Mouse (Mus musculus) lung, postnatal 0 days (tissue): Measurements from ENCODE around the gene Fam124a. TPM values are rescaled to one million over a fixed set of nuclear protein-coding genes. Genes with fewer than 3 reads are reported as not detected.

Experiments
- ATAC-seq: fragments of 200-750 bp; cut with Nextera tagmentation; 2 replicates; pipeline ENCODE4 v1.8.0; 2017; ENCODE audit warnings: moderate library complexity
- DNase-seq: peaks from one replicate; pipeline ENCODE4 v3.0.0-alpha.2; 2016; ENCODE audit warnings: low spot score
- H3K27ac ChIP-seq: fragments of 300-500 bp; sonication (generic); 2 replicates; pipeline ENCODE4 v1.5.1; 2014; ENCODE audit warnings: antibody characterized with exemption, mild to moderate bottlenecking, low read length, mixed read lengths
- H3K27me3 ChIP-seq: fragments of 300-500 bp; sonication (generic); replicated peaks from 2 replicates; pipeline ENCODE4 v1.6.1; 2014; ENCODE audit warnings: low read length, mixed read lengths; ENCODE audit not compliant: insufficient read depth
- H3K36me3 ChIP-seq: fragments of 300-500 bp; sonication (generic); 2 replicates; pipeline ENCODE4 v1.6.1; 2014; ENCODE audit warnings: low read length, mixed read lengths; ENCODE audit not compliant: insufficient read depth
- H3K4me1 ChIP-seq: fragments of 300-500 bp; sonication (generic); 2 replicates; pipeline ENCODE4 v1.6.1; 2014; ENCODE audit warnings: antibody characterized with exemption, low read depth, low read length, mixed read lengths; ENCODE audit not compliant: insufficient read depth
- H3K4me2 ChIP-seq: fragments of 300-500 bp; sonication (generic); replicated peaks from 2 replicates; pipeline ENCODE4 v1.6.1; 2014; ENCODE audit warnings: low read depth, mild to moderate bottlenecking, low read length, moderate library complexity, mixed read lengths
- H3K4me3 ChIP-seq: fragments of 300-500 bp; sonication (generic); 2 replicates; pipeline ENCODE4 v1.5.1; 2014; ENCODE audit warnings: low read depth, low read length
- H3K9ac ChIP-seq: fragments of 300-500 bp; sonication (generic); replicated peaks from 2 replicates; pipeline ENCODE4 v1.6.1; 2014; ENCODE audit warnings: low read depth, mild to moderate bottlenecking
- H3K9me3 ChIP-seq: fragments of 300-500 bp; sonication (generic); 2 replicates; pipeline ENCODE4 v1.6.1; 2016; ENCODE audit warnings: low read length, mixed read lengths
- CTCF ChIP-seq: IDR thresholded peaks from 2 replicates; pipeline ENCODE4 v1.5.1; 2016; ENCODE audit warnings: antibody characterized with exemption, mild to moderate bottlenecking
- EP300 ChIP-seq: IDR thresholded peaks from 2 replicates; pipeline ENCODE4 v1.6.1; 2016; ENCODE audit warnings: antibody characterized with exemption, mild to moderate bottlenecking, control low read depth
- WGBS: fragments of 180-500 bp; shearing (Covaris S2); extraction: QIAGEN DNeasy Blood & Tissue Kit; methylation state at CpG from one replicate; pipeline ENCODE4 v1.1.7; 2014; 5-methylcytosine and 5-hydroxymethylcytosine counted together
- polyA plus RNA-seq: library from polyadenylated mRNA; unstranded; fragments of >200 nt; fragmentation: Nextera tagmentation; extraction: Ambion mirVana; gene quantifications from 2 replicates; pipeline ENCODE4 v1.2.1, GENCODE M21; 2015

The Fam124a gene
- polyA plus RNA-seq, 1 experiment from 2014 or later = 9.4 TPM

GRCm38 (mm10) chr14:62570299-62570698, 14.8 kb downstream of the Fam124a start:
- Histone ChIP-seq H3K9me3 (no peaks in the 10 kb centered on the region), H3K4me1 (0 out of 2 replicates have a peak, but pooled peaks cover 2% of the 10 kb centered on the region), H3K27ac (peak overlapping the region; percentile 32; the same call in 1 of the 2 replicates), H3K4me3 (no peak overlapping the region), H3K4me2 (no peak overlapping the region), H3K36me3 (no peaks in the 10 kb centered on the region), H3K27me3 (no peaks in the 10 kb centered on the region), H3K9ac (no peak overlapping the region)
- DNase-seq (peak; percentile 73), ATAC-seq (peak; percentile 89)
- WGBS = 36% methylated on average over 4 of the region's 4 CpGs
- TF ChIP-seq EP300 (peak; percentile 47; the same call in 1 of the 2 replicates), CTCF (no peak)

GRCm38 (mm10) chr14:62573454-62573853, 17.9 kb downstream of the Fam124a start:
- Histone ChIP-seq H3K4me3 (no peak overlapping the region), H3K9me3 (no peaks in the 10 kb centered on the region), H3K27me3 (no peaks in the 10 kb centered on the region), H3K4me2 (no peak overlapping the region), H3K36me3 (no peaks in the 10 kb centered on the region), H3K4me1 (0 out of 2 replicates have a peak, but pooled peaks cover 2% of the 10 kb centered on the region), H3K9ac (no peak overlapping the region), H3K27ac (no peak overlapping the region)
- DNase-seq = peak; percentile 44
- no peak for TF ChIP-seq CTCF
- 8% methylated on average over 2 of the region's 3 CpGs for WGBS
- no peak for ATAC-seq

GRCm38 (mm10) chr14:62574906-62575305, 19.4 kb downstream of the Fam124a start:
- 68% methylated on average over 6 of the region's 6 CpGs for WGBS
- no peaks in the 10 kb centered on the region for H3K4me1 ChIP-seq
- no peak overlapping the region for H3K9ac ChIP-seq
- H3K27ac ChIP-seq = no peak overlapping the region
- no peaks in the 10 kb centered on the region for H3K27me3 ChIP-seq
- DNase-seq (no peak), ATAC-seq (no peak)
- no peak overlapping the region for H3K4me3 ChIP-seq
- TF ChIP-seq EP300 (no peak), CTCF (no peak)
- no peak overlapping the region for H3K4me2 ChIP-seq
- H3K9me3 ChIP-seq = no peaks in the 10 kb centered on the region
- H3K36me3 ChIP-seq = no peaks in the 10 kb centered on the region

- Histone ChIP-seq H3K27ac (no peak overlapping the region), H3K36me3 (no peaks in the 10 kb centered on the region), H3K4me2 (no peak overlapping the region), H3K9ac (no peak overlapping the region), H3K9me3 (no peaks in the 10 kb centered on the region), H3K27me3 (no peaks in the 10 kb centered on the region), H3K4me1 (no peaks in the 10 kb centered on the region), H3K4me3 (no peak overlapping the region)
- TF ChIP-seq EP300 = no peak
- TF ChIP-seq CTCF = no peak
- ATAC-seq = no peak
- 81% methylated on average over 8 of the region's 8 CpGs for WGBS
- no peak for DNase-seq
These were observed 20.3 kb downstream of the Fam124a start for GRCm38 (mm10) chr14:62575862-62576261.

- no peak for DNase-seq
These were observed 25.4 kb downstream of the Fam124a start for GRCm38 (mm10) chr14:62580945-62581344.

GRCm38 (mm10) chr14:62581768-62582167, 26.2 kb downstream of the Fam124a start:
- no peak overlapping the region for H3K4me2 ChIP-seq
- H3K4me3 ChIP-seq = no peak overlapping the region
- H3K9ac ChIP-seq = no peak overlapping the region
- TF ChIP-seq CTCF = no peak
- TF ChIP-seq EP300 = no peak
- no peaks in the 10 kb centered on the region for H3K9me3 ChIP-seq
- no peaks in the 10 kb centered on the region for H3K36me3 ChIP-seq
- ATAC-seq (no peak), DNase-seq (no peak)
- no peak overlapping the region for H3K27ac ChIP-seq
- no peaks in the 10 kb centered on the region for H3K27me3 ChIP-seq
- H3K4me1 ChIP-seq = peaks cover 5% of the 10 kb centered on the region; the same call in 1 of the 2 replicates
- WGBS = 75% methylated on average over 9 of the region's 9 CpGs

More at GRCm38 (mm10) chr14:62580945-62581344, 25.4 kb downstream of the Fam124a start:
- no peak; the same call in 1 of the 2 replicates for ATAC-seq
- Histone ChIP-seq H3K9me3 (no peaks in the 10 kb centered on the region), H3K4me2 (no peak overlapping the region), H3K9ac (no peak overlapping the region), H3K27me3 (no peaks in the 10 kb centered on the region), H3K36me3 (no peaks in the 10 kb centered on the region), H3K4me3 (no peak overlapping the region), H3K27ac (no peak overlapping the region), H3K4me1 (peaks cover 5% of the 10 kb centered on the region; the same call in 1 of the 2 replicates)
- TF ChIP-seq EP300 (no peak), CTCF (no peak)
- WGBS = 92% methylated on average over 3 of the region's 3 CpGs

- no peak overlapping the region for H3K27ac ChIP-seq
- H3K36me3 ChIP-seq = no peaks in the 10 kb centered on the region
- TF ChIP-seq EP300 (no peak), CTCF (no peak)
- H3K9ac ChIP-seq = no peak overlapping the region
- no peaks in the 10 kb centered on the region for H3K9me3 ChIP-seq
- no peaks in the 10 kb centered on the region for H3K27me3 ChIP-seq
- H3K4me2 ChIP-seq = no peak overlapping the region
- ATAC-seq = no peak; the same call in 1 of the 2 replicates
- peaks cover 5% of the 10 kb centered on the region; the same call in 1 of the 2 replicates for H3K4me1 ChIP-seq
- DNase-seq = no peak
- H3K4me3 ChIP-seq = no peak overlapping the region
These were observed 29.1 kb downstream of the Fam124a start for GRCm38 (mm10) chr14:62584637-62585036.
